Mouse (Mus musculus) stomach, embryonic 16.5 days (tissue): ENCODE measurements at regions not wholly inside any gene's neighbourhood (a gene's known extent, or its start where the extent isn't known, plus 50 kb on each side); places are given as distances from the start of the nearest gene placed in this dataset.
A peak's percentile ranks its signal among the peaks of the same experiment; 100 is the strongest.

Source experiments
- ATAC-seq: fragments of 200-750 bp; cut with Nextera tagmentation; 2 replicates; pipeline ENCODE4 v1.8.0; 2017; ENCODE audit warnings: moderate number of reproducible peaks, moderate TSS enrichment; ENCODE audit not compliant: insufficient read depth, low FRiP score
- H3K27ac ChIP-seq: fragments of 300-500 bp; sonication (generic); 2 replicates; pipeline ENCODE4 v1.5.1; 2014; ENCODE audit warnings: low read length
- H3K27me3 ChIP-seq: fragments of 300-500 bp; sonication (generic); 2 replicates; pipeline ENCODE4 v1.6.1; 2014; ENCODE audit warnings: low read length, control low read depth, mixed read lengths; ENCODE audit not compliant: control insufficient read depth, insufficient read depth
- H3K36me3 ChIP-seq: fragments of 300-500 bp; sonication (generic); 2 replicates; pipeline ENCODE4 v1.6.1; 2014; ENCODE audit warnings: low read length; ENCODE audit not compliant: control insufficient read depth, insufficient read depth
- H3K4me1 ChIP-seq: fragments of 300-500 bp; sonication (generic); 2 replicates; pipeline ENCODE4 v1.6.1; 2014; ENCODE audit warnings: low read length, control low read depth, mixed read lengths; ENCODE audit not compliant: control insufficient read depth, insufficient read depth
- H3K4me2 ChIP-seq: fragments of 300-500 bp; sonication (generic); 2 replicates; pipeline ENCODE4 v1.6.1; 2014; ENCODE audit warnings: low read depth, low read length, mixed read lengths
- H3K4me3 ChIP-seq: fragments of 300-500 bp; sonication (generic); replicated peaks from 2 replicates; pipeline ENCODE4 v1.5.1; 2014; ENCODE audit warnings: mild to moderate bottlenecking, low read length
- H3K9ac ChIP-seq: fragments of 300-500 bp; sonication (generic); 2 replicates; pipeline ENCODE4 v1.6.1; 2014; ENCODE audit warnings: low read length
- H3K9me3 ChIP-seq: fragments of 300-500 bp; sonication (generic); replicated peaks from 2 replicates; pipeline ENCODE4 v1.6.1; 2016; ENCODE audit warnings: low read length, control low read depth; ENCODE audit not compliant: control insufficient read depth
- WGBS: fragments of 180-500 bp; shearing (Covaris S2); extraction: QIAGEN DNeasy Blood & Tissue Kit; methylation state at CpG from one replicate; pipeline ENCODE4 v1.1.7; 2014; 5-methylcytosine and 5-hydroxymethylcytosine counted together

GRCm38 (mm10) chr13:99092279-99092930 lies 92.2 kb upstream of the Zfp366 start:
- peak; percentile 46; the same call in 1 of the 2 replicates for ATAC-seq
- no peaks in the 10 kb centered on the region for H3K27me3 ChIP-seq
- 35% methylated on average over 14 of the region's 14 CpGs for WGBS
- H3K36me3 ChIP-seq: no peaks in the 10 kb centered on the region
- H3K4me2 ChIP-seq: no peak overlapping the region
- no peaks in the 10 kb centered on the region for H3K9me3 ChIP-seq
- no peak overlapping the region for H3K4me3 ChIP-seq
- no peak overlapping the region for H3K9ac ChIP-seq
- H3K27ac ChIP-seq: peak overlapping the region; percentile 46; the same call in 1 of the 2 replicates
- H3K4me1 ChIP-seq: peaks cover 10% of the 10 kb centered on the region

DNA sequence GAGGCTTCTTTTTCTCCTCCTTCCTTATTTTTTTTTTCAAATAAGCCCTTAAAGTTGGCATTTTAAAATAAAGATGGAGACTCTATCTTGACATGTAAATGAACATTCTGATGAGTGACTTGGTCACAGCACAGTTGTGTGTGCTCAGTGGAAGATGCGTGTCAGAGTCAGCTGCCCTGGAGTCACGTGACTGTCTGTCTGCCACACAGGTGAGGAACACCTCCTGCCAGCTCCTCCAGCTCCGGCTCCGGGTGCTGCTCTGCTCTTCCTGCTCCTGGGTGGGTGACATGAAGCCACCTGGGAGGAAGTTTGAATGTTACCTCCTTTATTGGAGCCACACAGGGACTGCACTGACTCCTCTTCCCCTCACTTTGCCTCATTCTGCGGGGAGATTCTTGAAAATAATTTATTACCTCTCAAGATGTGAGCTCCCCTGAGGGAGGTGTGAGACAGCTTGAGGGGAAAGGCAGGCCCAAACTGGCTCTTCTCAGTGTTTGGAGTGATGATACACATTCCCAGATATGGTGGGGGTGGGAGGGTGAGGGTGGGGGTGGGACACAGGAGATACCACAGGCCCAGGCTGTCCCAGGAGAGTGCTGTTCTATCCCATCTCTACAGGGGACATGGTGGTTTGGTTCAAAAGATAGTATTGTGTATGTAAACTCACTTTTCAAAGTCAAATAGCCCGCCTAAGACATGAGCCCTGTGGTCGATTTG lies 92.9 kb upstream of the Zfp366 start:
- no peak overlapping the region for H3K4me3 ChIP-seq
- peak; percentile 18; the same call in 1 of the 2 replicates for ATAC-seq
- peaks cover 10% of the 10 kb centered on the region for H3K4me1 ChIP-seq
- H3K4me2 ChIP-seq: no peak overlapping the region
- H3K9ac ChIP-seq: no peak overlapping the region
- H3K27ac ChIP-seq: no peak overlapping the region
- H3K27me3 ChIP-seq: no peaks in the 10 kb centered on the region
- 61% methylated on average over 7 of the region's 7 CpGs for WGBS
- H3K9me3 ChIP-seq: no peaks in the 10 kb centered on the region
- no peaks in the 10 kb centered on the region for H3K36me3 ChIP-seq

DNA sequence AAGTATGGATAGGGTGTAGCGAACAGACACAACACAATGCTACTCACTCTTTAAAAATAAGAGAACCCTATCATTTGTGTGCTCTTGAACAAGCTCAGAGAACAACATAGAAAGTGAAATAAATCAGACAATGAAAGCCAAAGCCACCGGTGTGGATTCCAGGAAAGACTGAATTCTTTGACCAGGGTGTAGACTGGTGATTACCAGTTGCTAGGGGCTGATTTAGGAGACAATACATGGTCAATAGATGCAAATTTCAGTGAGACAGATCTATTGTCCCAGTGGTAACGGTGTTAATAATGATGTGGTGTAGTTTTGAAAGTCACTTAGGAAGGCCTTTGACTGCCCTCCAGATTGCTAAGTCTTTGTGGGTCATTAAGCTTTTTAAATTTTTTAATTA lies 94.3 kb upstream of the Zfp366 start:
- H3K27ac ChIP-seq: no peak overlapping the region
- no peak for ATAC-seq
- H3K36me3 ChIP-seq: no peaks in the 10 kb centered on the region
- WGBS: 84% methylated on average over 3 of the region's 3 CpGs
- H3K4me1 ChIP-seq: peaks cover 10% of the 10 kb centered on the region
- no peaks in the 10 kb centered on the region for H3K27me3 ChIP-seq
- no peak overlapping the region for H3K9ac ChIP-seq
- H3K4me2 ChIP-seq: no peak overlapping the region
- H3K4me3 ChIP-seq: no peak overlapping the region
- H3K9me3 ChIP-seq: no peaks in the 10 kb centered on the region

GRCm38 (mm10) chr13:99088285-99088684 lies 96.3 kb upstream of the Zfp366 start:
- Histone ChIP-seq H3K4me1 (peaks cover 10% of the 10 kb centered on the region), H3K36me3 (no peaks in the 10 kb centered on the region)
- no peak for ATAC-seq

GRCm38 (mm10) chr13:99079331-99079761 lies 95.0 kb upstream of the 1700024P04Rik start:
- no peak overlapping the region for H3K9ac ChIP-seq
- H3K27ac ChIP-seq: no peak overlapping the region
- 93% methylated on average over 8 of the region's 8 CpGs for WGBS

More at GRCm38 (mm10) chr13:99088285-99088684, 96.3 kb upstream of the Zfp366 start:
- H3K9me3 ChIP-seq: no peaks in the 10 kb centered on the region
- no peak overlapping the region for H3K27ac ChIP-seq
- WGBS: 86% methylated on average over 4 of the region's 4 CpGs
- no peak overlapping the region for H3K4me3 ChIP-seq
- no peaks in the 10 kb centered on the region for H3K27me3 ChIP-seq
- no peak overlapping the region for H3K4me2 ChIP-seq
- no peak overlapping the region for H3K9ac ChIP-seq

DNA sequence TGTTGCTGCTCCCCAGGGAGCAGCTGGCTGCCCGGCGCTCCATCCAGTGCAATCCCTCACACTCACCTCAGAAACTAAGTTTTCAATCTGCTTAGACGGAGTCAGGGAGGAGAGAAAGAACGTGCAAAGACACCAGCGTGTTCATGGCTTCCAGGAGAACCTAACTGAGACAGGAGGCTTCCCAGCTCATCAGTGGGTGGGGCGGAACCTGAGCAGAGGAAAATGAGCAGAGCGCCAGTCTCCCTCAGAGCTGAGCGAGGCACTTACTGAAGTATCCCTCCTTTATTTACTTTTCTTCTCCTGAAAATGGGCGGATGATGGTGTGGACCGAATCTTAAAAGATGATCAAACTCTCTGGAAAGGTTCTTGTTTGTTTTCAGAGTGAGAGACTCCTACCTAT lies 94.3 kb upstream of the 1700024P04Rik start:
- no peak for ATAC-seq
- Histone ChIP-seq H3K4me2 (no peak overlapping the region), H3K27me3 (no peaks in the 10 kb centered on the region), H3K36me3 (no peaks in the 10 kb centered on the region), H3K4me3 (no peak overlapping the region), H3K9ac (no peak overlapping the region), H3K9me3 (no peaks in the 10 kb centered on the region), H3K4me1 (no peaks in the 10 kb centered on the region), H3K27ac (no peak overlapping the region)
- 66% methylated on average over 10 of the region's 10 CpGs for WGBS

More at GRCm38 (mm10) chr13:99079331-99079761, 95.0 kb upstream of the 1700024P04Rik start:
- no peaks in the 10 kb centered on the region for H3K9me3 ChIP-seq
- no peak for ATAC-seq
- H3K27me3 ChIP-seq: no peaks in the 10 kb centered on the region
- no peak overlapping the region for H3K4me2 ChIP-seq
- H3K36me3 ChIP-seq: no peaks in the 10 kb centered on the region
- no peak overlapping the region for H3K4me3 ChIP-seq
- H3K4me1 ChIP-seq: no peaks in the 10 kb centered on the region

GRCm38 (mm10) chr13:99077039-99077749 lies 92.8 kb upstream of the 1700024P04Rik start:
- Histone ChIP-seq H3K27me3 (no peaks in the 10 kb centered on the region), H3K36me3 (no peaks in the 10 kb centered on the region), H3K9me3 (no peaks in the 10 kb centered on the region), H3K4me2 (no peak overlapping the region), H3K27ac (no peak overlapping the region), H3K4me3 (no peak overlapping the region), H3K4me1 (no peaks in the 10 kb centered on the region), H3K9ac (no peak overlapping the region)
- 49% methylated on average over 6 of the region's 6 CpGs for WGBS
- ATAC-seq: no peak

DNA sequence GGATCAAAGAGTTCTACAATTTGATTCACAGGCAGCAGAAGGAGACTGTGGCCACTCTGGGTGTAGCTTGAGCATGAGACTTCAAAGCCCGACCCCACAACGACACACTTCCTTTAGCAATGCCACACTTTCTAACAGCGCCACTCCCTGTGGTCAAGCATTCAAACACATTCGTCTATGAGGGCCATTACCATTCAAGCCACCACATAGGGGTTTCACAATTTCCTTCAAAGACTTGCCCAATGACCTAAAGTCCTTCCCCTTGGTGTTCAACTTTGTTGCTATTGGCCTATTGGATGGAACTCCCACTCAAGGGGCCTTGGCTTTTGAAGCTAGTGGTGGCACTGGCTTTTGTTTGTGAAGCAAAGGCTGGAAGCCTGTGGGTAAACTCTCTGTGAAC lies 91.1 kb upstream of the 1700024P04Rik start:
- H3K36me3 ChIP-seq: no peaks in the 10 kb centered on the region
- WGBS: 84% methylated on average over 4 of the region's 4 CpGs

More for the DNA sequence above, 91.1 kb upstream of the 1700024P04Rik start:
- H3K9ac ChIP-seq: no peak overlapping the region
- H3K27ac ChIP-seq: no peak overlapping the region
- H3K4me2 ChIP-seq: no peak overlapping the region
- H3K27me3 ChIP-seq: no peaks in the 10 kb centered on the region
- H3K4me1 ChIP-seq: peaks cover 4% of the 10 kb centered on the region; the same call in 1 of the 2 replicates
- H3K9me3 ChIP-seq: no peaks in the 10 kb centered on the region
- no peak for ATAC-seq
- H3K4me3 ChIP-seq: no peak overlapping the region
